Mouse (Mus musculus): Measurements from ENCODE around the gene Rtf2.

GRCm38 (mm10) chr2:172416218-172416617 lies 24.1 kb upstream of the Rtf2 start:
- TF ChIP-seq CHD2 (IDR thresholded peaks at IDR 0.05; ENCODE audit: low read depth, low read length) (no peak), ZNF384 (IDR thresholded peaks at IDR 0.05; ENCODE audit: low read depth, low read length) (no peak), ZC3H11A (IDR thresholded peaks at IDR 0.05; ENCODE audit: borderline replicate concordance, low read depth, low read length) (no peak), HCFC1 (IDR thresholded peaks at IDR 0.05; ENCODE audit: borderline replicate concordance, insufficient read depth, low read length) (no peak), MAFK (IDR thresholded peaks at IDR 0.05; ENCODE audit: insufficient read depth, low read depth, low read length) (no peak)
